Mouse (Mus musculus): Measurements from ENCODE around the gene Mogs. TPM values are rescaled to one million over a fixed set of nuclear protein-coding genes. Genes with fewer than 3 reads are reported as not detected.
A peak's percentile ranks its signal among the peaks of the same experiment; 100 is the strongest.

Mogs gene
- 28.0 TPM in 2 replicates for polyA plus RNA-seq (2011; ENCODE audit: insufficient read length, low read depth, missing spikeins)

GRCm38 (mm10) chr6:83115011-83115671 lies at the start of gene Mogs:
TSS of gene Mogs (plus strand) at chr6:83115496.
- peak within 1 kb of the TSS; percentile 87 for H3K4me3 ChIP-seq (ENCODE audit: insufficient read depth, low read length)
- TF ChIP-seq POLR2A (IDR thresholded peaks at IDR 0.05; ENCODE audit: low read depth, low read length) = peak; percentile 95
- peak; percentile 39; the same call in 1 of the 2 replicates for TF ChIP-seq CTCF (IDR thresholded peaks at IDR 0.05; ENCODE audit: borderline replicate concordance, insufficient read depth, low read length)
- peaks cover 6% of the 10 kb centered on the region; the same call in 1 of the 2 replicates for H3K4me1 ChIP-seq (ENCODE audit: control insufficient read depth, insufficient read depth, low read length)
- peak within 1 kb of the TSS; percentile 48 for H3K27ac ChIP-seq (ENCODE audit: insufficient read depth, low read length)

GRCm38 (mm10) chr6:83065995-83066394 lies 49.3 kb upstream of the Mogs start:
- no peaks in the 10 kb centered on the region for H3K4me1 ChIP-seq (ENCODE audit: control insufficient read depth, insufficient read depth, low read length)
- H3K4me3 ChIP-seq (ENCODE audit: insufficient read depth, low read length) = no peak overlapping the region
- no peak for TF ChIP-seq POLR2A (IDR thresholded peaks at IDR 0.05; ENCODE audit: low read depth, low read length)
- no peak for TF ChIP-seq CTCF (IDR thresholded peaks at IDR 0.05; ENCODE audit: borderline replicate concordance, insufficient read depth, low read length)
- H3K27ac ChIP-seq (ENCODE audit: insufficient read depth, low read length) = no peak overlapping the region

- TF ChIP-seq POLR2A (IDR thresholded peaks at IDR 0.05; ENCODE audit: low read depth, low read length) (no peak), CTCF (IDR thresholded peaks at IDR 0.05; ENCODE audit: borderline replicate concordance, insufficient read depth, low read length) (no peak)
- H3K4me1 ChIP-seq (ENCODE audit: control insufficient read depth, insufficient read depth, low read length) = no peaks in the 10 kb centered on the region
- H3K27ac ChIP-seq (ENCODE audit: insufficient read depth, low read length) = no peak overlapping the region
- H3K4me3 ChIP-seq (ENCODE audit: insufficient read depth, low read length) = no peak overlapping the region
Measured at GRCm38 (mm10) chr6:83066441-83066840, 48.9 kb upstream of the Mogs start.

GRCm38 (mm10) chr6:83068221-83068620 lies 47.1 kb upstream of the Mogs start:
- H3K4me3 ChIP-seq (ENCODE audit: insufficient read depth, low read length) = no peak overlapping the region
- no peaks in the 10 kb centered on the region for H3K4me1 ChIP-seq (ENCODE audit: control insufficient read depth, insufficient read depth, low read length)
- no peak overlapping the region for H3K27ac ChIP-seq (ENCODE audit: insufficient read depth, low read length)
- TF ChIP-seq CTCF (IDR thresholded peaks at IDR 0.05; ENCODE audit: borderline replicate concordance, insufficient read depth, low read length) (no peak), POLR2A (IDR thresholded peaks at IDR 0.05; ENCODE audit: low read depth, low read length) (no peak)

GRCm38 (mm10) chr6:83068706-83069487 lies 46.4 kb upstream of the Mogs start:
- Histone ChIP-seq H3K4me1 (ENCODE audit: control insufficient read depth, insufficient read depth, low read length) (no peaks in the 10 kb centered on the region), H3K4me3 (ENCODE audit: insufficient read depth, low read length) (no peak overlapping the region), H3K27ac (ENCODE audit: insufficient read depth, low read length) (no peak overlapping the region)
- TF ChIP-seq POLR2A (IDR thresholded peaks at IDR 0.05; ENCODE audit: low read depth, low read length) (no peak), CTCF (IDR thresholded peaks at IDR 0.05; ENCODE audit: borderline replicate concordance, insufficient read depth, low read length) (no peak)

- Histone ChIP-seq H3K4me1 (ENCODE audit: control insufficient read depth, insufficient read depth, low read length) (no peaks in the 10 kb centered on the region), H3K27ac (ENCODE audit: insufficient read depth, low read length) (no peak overlapping the region), H3K4me3 (ENCODE audit: insufficient read depth, low read length) (no peak overlapping the region)
- no peak for TF ChIP-seq CTCF (IDR thresholded peaks at IDR 0.05; ENCODE audit: borderline replicate concordance, insufficient read depth, low read length)
- TF ChIP-seq POLR2A (IDR thresholded peaks at IDR 0.05; ENCODE audit: low read depth, low read length) = no peak
Measured at GRCm38 (mm10) chr6:83069488-83070246, 45.6 kb upstream of the Mogs start.

GRCm38 (mm10) chr6:83070247-83070310 lies 45.2 kb upstream of the Mogs start, which contains the start of gene Tlx2:
TSS of gene Tlx2 (minus strand) at chr6:83070293.
- Histone ChIP-seq H3K4me1 (ENCODE audit: control insufficient read depth, insufficient read depth, low read length) (no peaks in the 10 kb centered on the region), H3K27ac (ENCODE audit: insufficient read depth, low read length) (no peak within 1 kb of the TSS), H3K4me3 (ENCODE audit: insufficient read depth, low read length) (no peak within 1 kb of the TSS)
- TF ChIP-seq POLR2A (IDR thresholded peaks at IDR 0.05; ENCODE audit: low read depth, low read length) (no peak), CTCF (IDR thresholded peaks at IDR 0.05; ENCODE audit: borderline replicate concordance, insufficient read depth, low read length) (no peak)

GRCm38 (mm10) chr6:83070311-83071219 lies 44.7 kb upstream of the Mogs start:
- Histone ChIP-seq H3K27ac (ENCODE audit: insufficient read depth, low read length) (no peak overlapping the region), H3K4me1 (ENCODE audit: control insufficient read depth, insufficient read depth, low read length) (no peaks in the 10 kb centered on the region), H3K4me3 (ENCODE audit: insufficient read depth, low read length) (no peak overlapping the region)
- no peak for TF ChIP-seq CTCF (IDR thresholded peaks at IDR 0.05; ENCODE audit: borderline replicate concordance, insufficient read depth, low read length)
- TF ChIP-seq POLR2A (IDR thresholded peaks at IDR 0.05; ENCODE audit: low read depth, low read length) = no peak

- Histone ChIP-seq H3K27ac (ENCODE audit: insufficient read depth, low read length) (no peak overlapping the region), H3K4me1 (ENCODE audit: control insufficient read depth, insufficient read depth, low read length) (no peaks in the 10 kb centered on the region), H3K4me3 (ENCODE audit: insufficient read depth, low read length) (no peak overlapping the region)
- TF ChIP-seq POLR2A (IDR thresholded peaks at IDR 0.05; ENCODE audit: low read depth, low read length) (no peak), CTCF (IDR thresholded peaks at IDR 0.05; ENCODE audit: borderline replicate concordance, insufficient read depth, low read length) (no peak)
Measured at GRCm38 (mm10) chr6:83071220-83071619, 44.1 kb upstream of the Mogs start.
